Comparison of ENCODE assay signal across 7 mouse cellular contexts in the genomic region with DNA sequence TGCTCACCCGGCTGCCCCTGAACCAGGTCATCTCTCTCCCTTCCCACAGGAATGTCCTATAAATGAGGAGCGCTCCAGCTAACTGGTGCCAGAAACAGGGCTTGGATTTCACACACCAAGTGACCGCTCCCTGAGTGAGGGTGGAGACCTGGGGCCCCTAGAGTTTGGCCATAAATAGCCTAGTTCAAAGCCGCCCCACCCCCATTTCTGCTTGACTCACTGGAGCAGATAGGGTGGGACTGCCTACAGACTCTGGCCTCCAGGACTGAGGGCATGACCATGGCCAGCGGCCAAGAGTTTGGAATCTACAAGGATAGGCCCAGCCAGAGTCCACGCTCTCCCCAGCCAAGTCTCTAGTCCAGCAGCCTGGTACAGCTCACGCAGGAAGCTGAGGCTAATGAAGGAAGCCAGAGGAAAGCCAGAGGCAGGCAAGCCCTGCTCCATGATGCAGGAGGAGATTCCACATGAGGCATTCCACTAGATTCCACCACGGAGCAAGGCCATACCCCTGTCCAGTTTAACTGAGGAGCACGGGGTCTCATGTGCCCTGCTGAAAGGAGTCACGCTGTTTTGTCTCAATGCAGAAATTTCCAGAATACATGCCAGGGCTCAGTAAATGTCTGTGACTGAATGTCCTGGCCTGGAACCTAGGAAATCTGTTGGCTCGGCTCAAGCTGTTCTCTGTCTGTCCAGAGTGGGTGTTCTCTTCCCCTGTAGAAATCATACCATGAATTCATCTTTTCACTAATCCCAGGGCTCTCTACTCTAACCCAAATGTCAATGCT. TPM values are rescaled to one million over a fixed set of nuclear protein-coding genes. Genes with fewer than 3 reads are reported as not detected.
DNase-seq lines count a peak whose midpoint lies in the region; ATAC-seq and TF ChIP-seq lines count a peak whose summit lies in the region.

No protein-coding gene starts in this region.

- TF ChIP-seq CTCF in lung, adult 2 months (IDR thresholded peaks at IDR 0.05; ENCODE audit: insufficient read depth, low read length), result no peak

- DNase-seq in MN1 (ENCODE audit: low spot score), result peak; percentile 91
- DNase-seq in adrenal gland, adult (ENCODE audit: inconsistent age in 2 of 2, low spot score in 1 of 2), result peak; percentile 94 to 98
- peak; percentile 93 for DNase-seq in gastrocnemius, postnatal 10 days
- peak; percentile 98 for DNase-seq in kidney, adult 11 months
- DNase-seq in lung, adult 2 months, result peak; percentile 72
- peak; percentile 77 for DNase-seq in testis, postnatal 14 days (ENCODE audit: low spot score)
- no peak for DNase-seq in midbrain, embryonic 14.5 days

- no peaks in the 10 kb centered on the region for H3K27me3 ChIP-seq in midbrain, embryonic 14.5 days (ENCODE audit: control insufficient read depth, insufficient read depth, low read length)

- no peaks in the 10 kb centered on the region for H3K36me3 ChIP-seq in midbrain, embryonic 14.5 days (ENCODE audit: control insufficient read depth, insufficient read depth, low read length)

- H3K4me3 ChIP-seq in lung, adult 2 months (replicated peaks; ENCODE audit: extremely low read depth, low read depth, low read length), result no peak overlapping the region
- H3K4me3 ChIP-seq in midbrain, embryonic 14.5 days (replicated peaks; ENCODE audit: low read depth, low read length), result no peak overlapping the region

- no peak for ATAC-seq in midbrain, embryonic 14.5 days (ENCODE audit: low FRiP score, low TSS enrichment)

- H3K9me3 ChIP-seq in midbrain, embryonic 14.5 days (ENCODE audit: control insufficient read depth, low read length), result no peaks in the 10 kb centered on the region

- WGBS in lung, adult 2 months, result 42% methylated on average over 11 of the region's 11 CpGs
- WGBS in midbrain, embryonic 14.5 days, result 86% methylated on average over 11 of the region's 11 CpGs

- H3K9ac ChIP-seq in midbrain, embryonic 14.5 days (replicated peaks; ENCODE audit: low read length), result no peak overlapping the region

- H3K4me1 ChIP-seq in lung, adult 2 months (ENCODE audit: control insufficient read depth, insufficient read depth, low read length), result peaks cover 5% of the 10 kb centered on the region; the same call in 1 of the 2 replicates
- no peaks in the 10 kb centered on the region for H3K4me1 ChIP-seq in midbrain, embryonic 14.5 days (ENCODE audit: control insufficient read depth, insufficient read depth, low read length)

- no peak overlapping the region for H3K27ac ChIP-seq in midbrain, embryonic 14.5 days (replicated peaks; ENCODE audit: low read depth, low read length)

- no peak overlapping the region for H3K4me2 ChIP-seq in midbrain, embryonic 14.5 days (ENCODE audit: low read length)

- no peak for TF ChIP-seq POLR2A in lung, adult 2 months (IDR thresholded peaks at IDR 0.05; ENCODE audit: borderline replicate concordance, extremely low read depth, low read depth, low read length)

RNA-seq across cellular contexts. Expression of gene Snta1, which starts 17.5 kb away (rescaled TPM):
- 100 to 1,000 TPM in 1 of 2 experiments, 10 to 100 TPM in 1; 95.6 to 128 TPM for total RNA-seq in gastrocnemius, postnatal 10 days (2021)
- polyA plus RNA-seq in lung, adult 2 months (2012; rRNA removed), result 22.5 and 24.1 TPM in 2 replicates
- 4.0 and 5.8 TPM in 2 replicates for polyA plus RNA-seq in midbrain, embryonic 14.5 days (2014; fragmentation: Nextera tagmentation; extraction: Ambion mirVana)

RNA-seq across cellular contexts. Expression of gene Cdk5rap1, which starts 17.6 kb away (rescaled TPM):
- total RNA-seq in gastrocnemius, postnatal 10 days (2021), result 1 to 10 TPM; 8.2 to 9.7 TPM
- 6.6 and 9.5 TPM in 2 replicates for polyA plus RNA-seq in lung, adult 2 months (2012; rRNA removed)
- 11.0 and 22.9 TPM in 2 replicates for polyA plus RNA-seq in midbrain, embryonic 14.5 days (2014; fragmentation: Nextera tagmentation; extraction: Ambion mirVana)

RNA-seq across cellular contexts. Expression of gene Cbfa2t2, which starts 45.9 kb away (rescaled TPM):
- 10 to 100 TPM; 18.4 to 21.6 TPM for total RNA-seq in gastrocnemius, postnatal 10 days (2021)
- 8.8 and 12.7 TPM in 2 replicates for polyA plus RNA-seq in lung, adult 2 months (2012; rRNA removed)
- 45.5 and 65.6 TPM in 2 replicates for polyA plus RNA-seq in midbrain, embryonic 14.5 days (2014; fragmentation: Nextera tagmentation; extraction: Ambion mirVana)
